Mouse (Mus musculus): ENCODE measurements at regions not wholly inside any gene's neighbourhood (a gene's known extent, or its start where the extent isn't known, plus 50 kb on each side); places are given as distances from the start of the nearest gene placed in this dataset.

- no peak for DNase-seq
Measured at GRCm38 (mm10) chr14:123079733-123080132, 95.9 kb upstream of the Tmtc4 start.

GRCm38 (mm10) chr14:123078804-123079203 is 95.0 kb upstream of the Tmtc4 start:
- DNase-seq = no peak

- DNase-seq = no peak
Measured at GRCm38 (mm10) chr14:123066344-123066743, 82.5 kb upstream of the Tmtc4 start.

GRCm38 (mm10) chr14:123065566-123065965 is 81.7 kb upstream of the Tmtc4 start:
- no peak for DNase-seq

GRCm38 (mm10) chr14:123065136-123065535 is 81.3 kb upstream of the Tmtc4 start:
- no peak for DNase-seq

GRCm38 (mm10) chr14:123062908-123063307 is 79.1 kb upstream of the Tmtc4 start:
- DNase-seq = no peak

GRCm38 (mm10) chr14:123056976-123057375 is 73.1 kb upstream of the Tmtc4 start:
- DNase-seq = no peak

- no peak for DNase-seq
Measured at GRCm38 (mm10) chr14:123048451-123048850, 64.6 kb upstream of the Tmtc4 start.

GRCm38 (mm10) chr14:123040046-123040445 is 56.2 kb upstream of the Tmtc4 start:
- DNase-seq = no peak

- no peak for DNase-seq
Measured at GRCm38 (mm10) chr14:123037444-123037843, 53.6 kb upstream of the Tmtc4 start.

Data from kidney, postnatal 10 days (tissue).